Mouse (Mus musculus) adrenal gland, adult 2 months (tissue): ENCODE results near the gene Ccdc102a. TPM values are rescaled to one million over a fixed set of nuclear protein-coding genes. Genes with fewer than 3 reads are reported as not detected.

ENCODE experiments used
- DNase-seq: peaks from one replicate; pipeline ENCODE4 v3.0.0; 2021
- polyA plus RNA-seq: library from polyadenylated mRNA; depleted of rRNA; stranded (reverse); fragments of >200 nt; gene quantifications from 2 replicates; pipeline ENCODE4 v1.2.3, GENCODE M21; 2012
- total RNA-seq, 2 experiments: library from RNA; stranded (reverse); gene quantifications; 2 replicates each; pipeline ENCODE4 v1.2.3; 2021

Gene Ccdc102a
- total and polyA plus RNA-seq, 3 experiments, result 7.3 to 16.5 (median 12.5) TPM

DNA sequence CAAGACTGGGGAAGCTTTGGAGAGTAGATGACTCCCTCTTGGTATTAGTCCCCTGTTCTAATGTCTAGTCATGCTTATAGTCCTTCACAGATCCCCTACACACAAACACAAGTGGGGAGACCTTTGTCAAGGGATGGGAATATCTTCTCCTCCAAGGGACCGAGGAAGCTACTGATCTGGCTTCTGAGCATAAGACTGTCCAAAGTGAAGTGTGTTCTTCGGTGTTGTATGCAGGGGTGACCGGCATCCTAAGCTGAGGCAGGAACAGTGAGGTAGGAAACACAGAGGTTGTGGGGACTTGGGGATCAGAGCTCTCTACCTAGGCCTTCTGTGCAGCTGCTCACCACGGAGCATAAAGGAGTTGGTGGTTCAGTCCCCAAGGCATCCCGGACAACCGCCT, 4.3 kb upstream of the Ccdc102a start:
- DNase-seq, result no peak

DNA sequence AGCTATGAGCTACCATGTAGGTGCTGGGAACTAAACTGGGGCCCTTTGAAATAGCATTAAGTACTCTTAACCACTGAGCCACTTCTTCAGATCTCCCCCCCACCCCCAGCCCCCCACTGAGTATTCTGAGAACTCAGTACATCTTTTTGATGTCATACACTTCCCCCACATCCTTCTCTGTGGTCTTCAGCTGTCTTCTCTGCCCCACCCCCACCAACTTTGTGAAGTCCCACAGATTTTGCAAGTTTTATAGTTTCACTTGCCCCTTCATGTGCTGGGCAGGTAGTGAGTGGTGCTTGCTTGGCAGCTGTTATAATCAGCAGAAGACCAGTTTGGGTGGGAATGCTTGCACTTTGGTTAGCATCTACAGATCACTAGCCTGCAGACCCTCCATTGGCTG, 1.4 kb upstream of the Ccdc102a start:
- DNase-seq, result no peak

DNA sequence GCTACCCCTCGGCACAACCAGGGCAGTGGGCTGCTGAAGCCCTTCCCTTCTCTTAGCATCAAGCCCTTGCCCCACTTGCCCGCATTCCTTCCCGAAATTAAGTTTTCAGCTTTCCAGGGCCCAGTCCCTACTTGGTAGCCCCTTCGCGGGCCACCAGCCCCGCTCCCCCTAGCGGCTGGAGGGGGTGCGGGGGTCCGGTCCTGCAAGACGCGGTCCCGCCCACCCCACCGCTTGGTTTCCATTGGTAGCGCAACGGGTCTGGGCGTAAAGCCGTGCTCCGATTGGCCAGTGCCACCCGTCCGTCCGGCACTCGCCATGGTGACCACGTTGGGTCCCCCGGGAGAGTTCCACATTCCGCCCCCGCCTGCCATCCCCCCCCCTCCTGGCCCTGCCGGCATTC, 546 bp downstream of the Ccdc102a start:
- DNase-seq, result peak; percentile 96

DNA sequence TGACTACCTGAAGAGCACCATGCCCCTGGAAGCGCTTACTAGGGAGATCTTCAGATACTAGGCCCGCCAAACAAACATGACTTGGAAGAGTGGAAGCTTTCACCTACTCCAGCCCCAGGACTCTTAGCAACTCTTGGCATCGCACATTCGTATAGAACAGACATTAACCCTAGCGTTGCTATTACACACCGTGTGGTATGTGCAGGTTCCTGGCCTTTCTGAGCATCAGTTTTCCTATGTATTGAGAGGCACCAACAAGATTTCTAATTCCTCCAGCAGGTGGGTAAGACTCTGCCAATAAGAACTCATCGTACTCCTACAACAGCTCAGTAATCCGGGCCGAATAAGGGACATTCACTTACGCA, 956 bp downstream of the Ccdc102a start:
- DNase-seq, result no peak

DNA sequence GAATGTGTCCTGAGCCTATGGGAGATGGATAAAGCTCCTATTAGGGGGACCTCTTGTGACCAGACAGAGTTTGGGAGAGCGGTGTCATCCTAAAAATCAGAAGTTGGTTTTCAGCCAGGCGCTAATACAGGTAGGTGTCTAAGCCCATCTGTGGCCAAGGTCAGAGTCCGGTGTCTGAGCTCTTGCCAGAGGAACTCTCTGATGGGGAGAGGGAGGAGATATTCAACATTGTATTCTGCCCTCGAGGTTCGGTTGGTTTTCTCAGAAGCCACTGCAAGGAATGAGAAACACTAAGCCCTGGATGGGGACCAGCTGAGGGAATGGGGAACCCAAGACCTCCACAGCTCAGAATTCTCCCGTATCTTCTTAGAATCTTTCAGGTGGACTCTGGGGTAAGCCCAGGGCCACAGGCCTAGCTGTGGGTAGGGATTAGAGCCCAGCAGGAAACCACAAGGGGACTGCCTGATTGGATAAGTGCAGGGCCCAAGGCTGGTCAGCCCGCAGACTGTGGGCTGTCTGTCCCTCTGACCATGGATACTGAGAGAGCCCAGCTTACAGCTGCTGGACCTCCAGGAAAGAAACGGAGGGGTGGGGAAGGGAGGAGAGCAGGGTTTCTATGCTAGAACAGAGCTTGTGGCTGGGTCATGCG, 1.5 kb downstream of the Ccdc102a start:
- no peak for DNase-seq

DNA sequence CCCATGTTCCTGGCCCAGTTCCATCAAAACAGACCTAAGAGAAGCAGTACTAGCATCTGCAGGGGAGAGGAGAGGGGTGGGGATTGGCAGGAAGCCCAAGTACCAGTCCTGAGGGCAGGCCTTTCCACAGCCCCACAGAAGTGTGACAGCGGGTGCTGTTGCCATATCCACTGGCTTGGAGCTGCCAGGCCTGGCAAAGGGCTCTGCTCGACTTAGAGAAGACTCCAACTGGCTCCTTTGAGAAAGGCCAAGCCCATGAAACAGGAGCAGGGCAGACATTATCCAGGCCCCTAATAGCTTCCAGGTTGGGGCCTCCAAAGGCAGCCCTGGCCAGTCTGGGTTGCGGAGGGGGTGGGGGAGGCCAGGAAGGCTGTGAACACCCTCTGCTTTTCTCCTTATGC, 3.2 kb downstream of the Ccdc102a start:
- no peak for DNase-seq

DNA sequence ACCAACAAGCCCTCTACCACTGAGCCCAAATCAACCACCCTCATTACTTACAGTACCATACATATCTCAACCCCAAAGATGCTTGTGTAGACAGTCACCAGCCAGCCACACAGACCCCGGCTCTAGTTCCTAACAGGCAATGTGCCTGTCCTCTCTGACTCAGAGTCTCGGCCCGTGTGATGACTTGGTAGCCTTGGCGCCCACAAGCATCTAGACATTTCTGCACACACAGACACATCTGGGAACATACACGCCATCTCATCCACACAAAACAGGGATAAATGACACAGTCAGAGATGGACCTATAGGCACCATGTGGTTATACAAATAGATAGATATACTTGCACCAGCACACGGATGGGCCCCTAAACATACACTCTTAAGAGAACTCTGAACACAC, 3.6 kb downstream of the Ccdc102a start:
- no peak for DNase-seq

DNA sequence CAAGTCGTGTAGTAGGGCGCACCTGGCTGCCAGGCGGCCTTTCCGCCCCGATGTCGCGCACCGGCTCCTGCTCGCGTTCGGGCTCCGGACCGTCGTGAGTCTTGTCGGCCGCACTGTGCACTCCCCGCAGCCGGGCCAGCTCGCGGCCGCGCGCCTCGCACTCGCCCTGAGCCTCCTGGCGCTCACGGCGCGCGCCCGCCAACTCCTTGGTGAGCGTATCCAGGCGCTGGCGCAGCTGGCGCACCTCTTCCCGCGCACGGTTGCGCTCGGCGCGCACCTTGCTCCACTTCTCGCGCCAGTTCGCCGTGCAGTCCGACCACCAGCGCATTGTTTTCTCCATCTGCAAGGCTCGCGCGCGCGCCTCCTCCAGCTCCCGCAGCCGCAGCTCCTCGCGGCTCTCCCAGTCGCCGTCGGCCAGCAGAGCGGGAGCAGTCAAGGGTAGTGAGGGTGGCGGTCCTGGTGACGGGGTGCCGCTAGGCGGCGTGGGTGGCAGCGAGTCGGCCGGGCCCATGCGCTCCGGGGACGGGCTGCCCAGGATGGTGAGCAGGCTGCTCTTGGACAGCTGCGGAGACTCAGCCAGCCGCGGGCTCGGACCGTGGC, 4.7 kb downstream of the Ccdc102a start:
- DNase-seq, result peak; percentile 89

DNA sequence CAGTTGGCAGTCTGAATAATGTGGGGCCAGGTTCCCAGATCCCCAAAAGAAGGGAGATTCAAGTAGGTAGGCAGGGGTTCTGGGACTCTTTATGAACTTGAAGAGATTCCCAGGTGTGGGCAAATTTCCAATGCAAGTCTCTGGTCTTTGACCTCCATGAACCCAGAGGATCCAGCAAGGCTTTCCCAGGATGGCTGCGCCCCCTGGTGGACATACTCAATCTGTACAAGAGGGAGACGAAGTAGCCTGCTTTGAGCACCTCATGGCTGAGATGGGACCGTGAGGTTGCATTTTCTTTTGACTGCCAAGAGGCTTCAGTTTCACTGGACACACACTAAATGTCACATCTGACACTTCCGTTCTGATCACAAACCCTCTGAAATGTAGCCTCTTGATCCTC, 9.1 kb downstream of the Ccdc102a start:
- DNase-seq, result peak; percentile 85

DNA sequence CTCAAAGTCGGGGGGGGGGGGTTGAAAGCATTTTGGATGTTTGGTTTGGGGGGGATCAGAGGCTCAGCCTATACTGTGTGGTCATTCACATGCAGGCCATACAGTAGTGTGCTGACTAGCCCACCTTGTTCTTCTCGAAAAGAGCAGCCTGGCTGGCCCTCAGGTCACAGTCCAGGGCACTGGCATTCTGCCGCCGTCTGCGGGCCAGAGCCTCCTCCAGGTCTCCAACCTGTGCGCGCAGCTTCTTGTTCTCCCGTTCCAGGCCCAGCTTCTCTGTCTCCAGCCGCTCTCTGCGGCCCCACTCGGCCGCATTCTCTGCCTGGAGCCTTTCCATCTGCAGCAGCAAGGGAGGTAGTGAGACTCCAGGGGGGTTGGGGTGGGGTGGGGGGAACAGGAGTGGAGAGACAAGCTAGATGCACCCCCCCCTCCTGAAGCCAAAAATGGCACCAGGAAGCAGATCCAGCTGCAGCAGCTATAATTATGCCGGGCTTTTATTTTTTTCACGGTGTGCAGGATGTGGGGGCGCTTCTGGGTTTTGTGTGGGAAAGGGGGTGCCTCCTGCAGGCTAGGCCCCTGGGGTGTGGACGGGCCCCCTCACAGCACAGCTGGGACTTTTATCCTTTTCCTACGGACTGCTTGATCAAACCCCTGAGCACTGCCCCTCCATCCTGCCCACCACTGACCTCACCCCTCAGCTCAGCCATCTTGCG, 10.2 kb downstream of the Ccdc102a start:
- no peak for DNase-seq

DNA sequence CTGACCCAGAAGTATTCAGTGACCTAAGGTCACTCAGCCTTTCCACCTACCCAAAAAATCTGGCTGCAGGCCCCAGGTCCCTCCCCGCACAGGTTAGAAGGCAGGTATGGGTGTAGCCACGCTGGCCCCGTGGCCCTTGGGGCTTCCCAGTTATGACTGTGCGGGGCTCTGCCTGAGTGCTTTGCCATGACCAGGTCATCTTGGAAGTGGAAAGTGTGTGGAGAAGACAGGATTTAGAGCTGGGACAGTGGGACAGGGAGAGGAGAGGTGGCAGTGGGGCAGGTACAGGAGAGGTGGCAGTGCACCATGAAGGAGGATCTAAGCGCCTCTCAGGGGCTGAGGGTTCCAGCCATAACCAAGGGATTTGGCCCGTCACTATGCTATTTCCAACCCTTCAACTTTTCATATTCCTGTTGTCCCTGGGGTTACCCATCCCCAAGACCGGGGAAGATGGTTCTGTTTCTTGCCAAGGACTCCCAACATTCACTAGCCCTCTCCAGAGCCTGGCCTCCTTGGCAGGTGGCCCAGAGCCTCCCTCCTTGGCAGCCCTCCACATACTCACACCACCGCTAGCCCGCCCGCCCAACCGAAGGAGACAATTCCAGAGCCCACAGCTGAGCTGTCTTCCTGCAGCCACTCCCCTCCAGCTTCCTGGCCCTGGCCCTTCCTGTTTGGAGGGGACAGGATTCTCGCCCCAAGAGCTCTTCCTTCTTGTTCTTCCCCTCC, 13.3 kb downstream of the Ccdc102a start:
- DNase-seq, result peak; percentile 91

DNA sequence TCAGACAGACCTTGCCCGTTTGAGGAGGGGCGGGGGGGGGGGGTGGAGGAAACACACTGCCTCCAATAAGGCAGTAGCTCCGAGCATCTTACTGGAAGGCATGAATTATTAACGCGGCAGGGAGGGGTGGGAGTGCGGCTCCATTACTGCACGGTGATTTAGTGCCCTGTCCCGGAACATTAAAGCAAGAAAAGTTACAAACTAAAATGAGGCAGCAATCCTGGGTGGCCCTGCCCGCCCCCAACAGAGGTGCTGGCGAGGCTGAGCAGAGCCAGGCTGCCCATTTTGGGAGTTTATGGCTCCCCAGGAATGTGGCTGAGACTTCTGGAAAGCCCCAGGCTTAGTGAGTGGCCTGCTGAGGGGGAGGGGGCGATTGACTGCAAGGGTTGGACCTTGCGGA, 14.2 kb downstream of the Ccdc102a start:
- no peak for DNase-seq

DNA sequence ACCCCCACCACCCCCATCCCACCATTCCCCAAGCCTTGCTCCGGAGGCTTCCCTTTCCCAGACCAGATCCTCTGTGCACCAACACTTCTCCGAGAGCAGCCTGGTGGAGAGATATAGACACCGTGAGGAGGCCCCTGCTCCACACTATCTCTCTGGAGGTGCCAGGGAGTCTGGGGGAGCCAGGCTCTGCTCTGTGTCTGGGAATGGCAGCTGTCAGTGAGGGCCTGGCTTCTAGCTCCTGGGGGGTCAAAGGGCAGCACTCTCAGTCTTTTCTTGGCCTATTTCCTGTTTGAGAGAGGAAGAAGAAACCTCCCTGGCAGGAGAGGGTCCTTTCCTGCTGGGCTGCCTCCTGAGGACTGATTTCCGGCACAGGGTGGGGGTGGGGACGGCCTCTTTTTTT, 16.9 kb downstream of the Ccdc102a start:
- DNase-seq, result no peak

DNA sequence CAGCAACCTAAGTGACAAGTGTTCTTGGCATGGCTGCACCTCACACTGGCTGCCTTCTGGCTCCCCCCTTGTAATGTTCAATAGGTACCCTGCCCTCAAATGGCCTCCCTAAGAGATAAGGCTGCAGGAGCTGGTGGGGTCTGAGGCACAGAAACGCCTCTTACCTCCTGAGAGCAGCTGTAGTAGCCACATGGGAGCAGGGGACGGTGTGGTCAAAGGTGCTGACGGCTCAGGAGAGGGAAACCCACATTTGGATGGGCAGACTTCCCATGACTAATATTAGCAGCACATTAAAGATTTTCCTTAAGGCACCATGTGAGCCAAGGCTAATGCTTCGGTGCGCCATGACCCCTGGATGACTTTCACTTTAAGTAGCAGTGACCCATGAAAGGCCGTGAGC, 17.3 kb downstream of the Ccdc102a start:
- no peak for DNase-seq

DNA sequence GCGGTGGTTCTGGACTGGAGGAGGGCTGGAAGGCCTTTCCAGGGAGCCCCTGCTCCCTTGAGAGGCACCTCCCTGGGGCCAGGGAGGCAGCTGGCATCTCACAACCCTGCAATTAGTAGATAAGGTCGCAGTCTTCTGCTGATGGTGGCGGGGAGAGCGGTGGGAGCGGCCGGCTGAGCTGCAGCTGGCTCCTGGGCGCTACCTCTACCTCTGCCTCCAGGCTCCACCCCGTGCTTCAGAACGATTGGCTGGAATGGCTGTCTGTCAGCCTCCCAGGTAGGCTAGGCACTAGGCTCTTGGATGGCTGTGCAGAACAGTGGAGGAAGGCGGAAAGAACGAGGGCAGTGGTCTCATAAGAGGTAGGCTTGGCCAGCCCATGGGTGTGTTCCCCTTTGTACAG, 18.6 kb downstream of the Ccdc102a start:
- no peak for DNase-seq

DNA sequence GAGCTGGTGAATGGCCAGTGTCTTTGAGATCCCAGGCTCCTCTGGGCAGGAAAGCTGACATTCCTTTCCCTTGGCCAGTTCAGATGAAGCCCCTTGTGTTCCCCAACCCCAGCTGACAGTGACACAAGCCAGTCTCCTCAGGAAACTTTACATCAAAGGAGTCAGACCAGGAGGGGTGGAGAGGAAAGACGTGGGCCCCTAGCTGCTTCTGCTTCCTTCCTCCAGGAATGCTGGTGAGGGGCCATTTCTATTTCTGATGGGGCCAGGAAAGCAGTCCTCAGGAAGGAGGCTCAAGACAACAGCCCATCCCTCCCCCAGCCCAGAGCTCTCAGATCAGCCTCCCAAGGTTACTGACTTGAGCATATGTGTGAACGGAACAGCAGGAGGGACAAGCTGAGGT, 25.0 kb downstream of the Ccdc102a start:
- DNase-seq, result no peak

DNA sequence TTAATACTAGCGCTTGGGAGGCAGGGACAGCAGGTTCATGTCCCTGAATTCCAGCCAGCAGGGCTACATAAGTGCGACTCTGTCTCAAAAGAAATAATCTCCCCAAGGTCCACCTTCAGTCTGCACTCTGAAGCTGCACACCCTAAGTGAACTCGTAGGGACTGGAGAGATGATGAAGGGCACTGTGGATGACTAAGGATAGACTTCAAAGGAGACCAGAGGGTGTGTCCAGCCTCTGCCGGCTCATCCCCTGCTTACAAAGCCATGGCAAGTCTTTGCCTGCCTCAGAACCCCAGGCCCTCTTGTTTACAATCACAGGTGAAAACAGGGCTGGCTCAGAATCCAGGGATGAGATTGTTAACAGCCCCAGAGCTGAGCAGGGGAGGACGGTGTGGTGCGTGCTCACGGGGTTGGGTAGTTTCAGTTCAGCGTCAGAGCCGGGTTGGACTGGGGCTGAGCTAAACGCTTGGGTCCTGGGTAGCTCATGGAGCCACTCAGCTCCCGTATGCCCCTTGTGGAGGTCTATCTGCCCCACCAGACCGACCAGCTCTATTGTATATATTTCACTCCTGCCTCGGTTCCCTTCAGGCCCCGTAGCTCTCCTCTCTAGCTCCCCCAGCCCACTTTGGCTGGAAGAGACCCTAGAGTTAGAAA, 29.4 kb downstream of the Ccdc102a start:
- DNase-seq, result peak; percentile 71

DNA sequence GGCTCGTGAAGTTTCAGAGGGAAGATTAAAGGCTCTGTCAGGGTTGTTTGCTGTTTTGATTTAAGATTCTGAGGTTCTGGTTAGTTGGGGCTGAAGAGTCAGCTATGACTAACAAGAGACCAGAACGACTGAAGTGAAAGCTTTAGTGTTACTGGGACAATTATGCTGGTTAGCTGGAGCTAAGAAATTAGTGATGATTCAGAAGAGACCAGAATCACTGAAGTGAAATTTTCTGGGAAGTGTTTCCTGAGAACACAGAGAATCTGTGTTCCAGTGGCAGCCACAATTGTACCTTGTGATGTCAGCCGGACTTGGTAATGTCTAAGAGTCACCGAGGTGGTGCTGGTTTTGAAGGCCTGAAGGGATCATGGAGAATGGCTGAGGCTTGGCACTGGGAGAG, 37.2 kb downstream of the Ccdc102a start:
- DNase-seq, result no peak

DNA sequence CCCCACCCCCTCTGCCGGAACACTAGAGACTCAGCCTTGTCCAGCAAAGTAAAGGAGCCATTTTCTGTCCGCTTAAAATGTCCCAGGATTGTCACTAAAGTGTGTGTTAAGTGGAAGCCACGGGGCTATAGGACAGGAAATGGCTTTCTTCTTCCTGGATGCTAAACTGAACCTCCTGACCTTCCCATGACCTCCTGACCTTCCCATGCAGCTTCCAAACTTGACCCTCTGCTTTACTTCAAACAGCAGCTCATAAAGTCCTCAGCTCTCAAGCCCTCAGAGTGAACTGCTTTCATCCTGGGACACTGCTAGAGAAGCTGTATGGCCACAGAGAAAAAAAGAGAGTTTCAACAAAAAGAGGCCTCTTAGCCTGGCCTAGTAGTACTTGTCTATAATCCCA, 41.1 kb downstream of the Ccdc102a start:
- no peak for DNase-seq

DNA sequence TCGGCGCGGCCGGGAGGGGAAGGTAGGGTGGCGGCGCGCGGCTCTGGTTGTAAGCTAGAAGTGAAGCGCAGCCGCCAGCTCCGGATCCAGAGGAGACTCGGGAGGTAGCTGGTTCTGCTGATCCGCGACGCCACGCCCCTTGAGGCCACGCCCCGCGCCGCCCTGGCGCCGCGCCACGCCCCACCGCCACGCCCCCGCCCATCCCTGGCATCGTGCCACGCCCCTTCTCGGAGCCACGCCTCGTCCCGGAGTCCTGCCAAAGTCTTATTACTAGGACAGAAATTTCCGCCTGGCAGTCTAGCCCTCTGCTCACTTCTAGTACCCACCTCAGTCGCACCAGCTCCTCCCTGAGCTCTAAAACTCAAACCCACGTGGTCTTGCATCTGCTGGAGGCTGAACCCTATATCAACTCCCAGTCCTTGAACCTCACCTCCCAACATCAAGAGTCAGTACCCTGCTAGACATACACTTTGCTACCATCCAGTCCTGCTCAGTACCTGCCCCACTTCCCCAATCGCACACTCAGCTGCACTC, 41.6 kb downstream of the Ccdc102a start, which contains the start of gene Dok4:
Gene Dok4, minus strand, starts transcription at position 134 of the 534 bp plus-strand sequence.
- DNase-seq, result peak; percentile 96

DNA sequence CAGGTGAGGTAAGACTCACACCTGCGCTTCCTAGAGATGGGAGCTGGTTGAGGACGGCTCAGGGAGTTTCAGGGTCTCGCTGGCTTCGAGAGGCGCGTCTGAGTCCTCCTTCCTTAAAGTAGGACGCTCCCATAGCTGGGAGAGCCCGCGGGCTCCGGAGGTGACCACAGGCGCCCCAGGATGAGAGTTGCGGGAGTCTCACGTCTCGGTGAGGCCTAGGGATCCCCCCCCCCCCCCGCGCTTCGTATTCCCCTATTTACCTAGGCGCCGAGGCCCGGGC, 42.1 kb downstream of the Ccdc102a start:
- DNase-seq, result no peak

DNA sequence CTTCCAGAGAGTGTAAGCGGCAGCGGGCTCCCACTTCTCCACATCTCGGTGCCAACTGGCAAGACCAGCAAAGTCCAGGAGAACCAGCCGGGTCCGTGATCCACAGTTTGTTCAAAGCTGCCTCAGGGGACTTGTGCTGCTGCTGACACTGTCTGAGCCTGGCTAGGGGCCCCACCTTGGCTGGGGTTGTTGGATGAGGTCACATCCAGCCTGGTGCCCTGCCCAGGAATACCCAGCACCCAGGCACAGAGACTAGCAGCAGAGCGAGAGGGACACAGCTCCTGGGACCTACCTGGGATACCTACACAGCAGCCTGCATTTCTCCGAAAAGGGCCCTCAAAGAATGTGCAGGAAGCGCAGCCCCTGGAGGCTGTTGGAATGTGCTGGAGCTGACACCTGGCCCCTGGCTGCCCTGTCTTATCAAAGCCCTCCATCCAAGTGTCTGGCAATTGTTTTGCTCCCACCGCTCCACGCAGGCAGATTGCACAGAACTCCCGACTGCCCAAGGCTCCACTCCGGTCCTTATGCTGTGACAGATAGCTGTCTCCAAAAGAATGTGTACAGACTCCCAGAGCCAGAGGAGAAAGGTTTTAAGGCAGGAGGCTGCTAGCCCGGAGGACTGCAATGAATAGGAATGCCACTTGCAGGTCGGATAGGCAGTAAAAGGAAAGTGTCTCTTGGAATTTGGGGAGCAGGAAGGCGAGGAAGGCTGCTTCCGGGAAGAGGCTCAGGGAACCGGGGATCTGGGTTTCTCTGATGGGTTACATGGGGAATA, 42.6 kb downstream of the Ccdc102a start:
- DNase-seq, result peak; percentile 43
